Mouse (Mus musculus): ENCODE measurements around the gene Nes.

Gene Nes

DNA sequence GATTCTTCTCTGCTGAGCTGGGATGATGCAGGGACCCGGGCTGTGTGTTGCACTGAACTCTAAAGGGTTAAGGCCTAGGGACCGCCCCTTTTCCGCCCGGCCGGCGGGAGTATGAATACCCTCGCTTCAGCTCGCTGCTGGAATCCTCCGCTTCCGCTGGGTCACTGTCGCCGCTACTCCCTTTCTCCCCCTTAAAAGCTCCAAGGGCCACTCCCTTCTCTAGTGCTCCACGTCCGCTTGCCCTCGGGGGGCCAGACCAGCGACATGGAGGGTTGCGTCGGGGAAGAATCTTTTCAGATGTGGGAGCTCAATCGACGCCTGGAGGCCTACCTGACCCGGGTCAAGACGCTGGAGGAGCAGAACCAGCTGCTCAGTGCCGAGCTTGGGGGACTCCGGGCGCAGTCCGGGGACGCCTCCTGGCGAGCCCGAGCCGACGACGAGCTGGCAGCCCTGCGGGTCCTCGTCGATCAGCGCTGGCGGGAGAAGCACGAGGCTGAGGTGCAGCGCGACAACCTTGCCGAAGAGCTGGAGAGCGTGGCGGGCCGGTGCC is at the start of gene Nes:
Gene Nes, plus strand, starts transcription at position 140 of the 550 bp plus-strand sequence.
- DNase-seq, result no peak

DNA sequence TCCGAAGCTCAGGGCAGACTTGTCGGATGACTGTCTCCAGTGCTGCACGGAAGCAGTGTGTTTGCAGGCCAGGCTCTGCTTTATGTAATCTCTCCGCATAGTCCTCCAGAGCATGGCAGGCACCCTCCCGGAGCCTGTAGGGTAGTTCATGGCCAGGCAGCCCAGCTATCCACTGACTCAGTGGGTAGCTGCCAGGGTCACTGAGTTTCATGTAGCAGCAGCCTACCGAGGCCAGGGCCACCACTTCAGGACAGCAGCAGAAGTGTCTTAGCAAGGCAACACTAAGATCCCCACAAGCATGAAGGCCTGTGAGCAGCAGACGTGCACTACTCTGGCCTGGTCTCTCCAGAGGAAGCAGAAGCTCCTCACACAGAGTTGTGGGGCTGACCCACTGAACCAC is 45.9 kb upstream of the Nes start:
- no peak for DNase-seq

DNA sequence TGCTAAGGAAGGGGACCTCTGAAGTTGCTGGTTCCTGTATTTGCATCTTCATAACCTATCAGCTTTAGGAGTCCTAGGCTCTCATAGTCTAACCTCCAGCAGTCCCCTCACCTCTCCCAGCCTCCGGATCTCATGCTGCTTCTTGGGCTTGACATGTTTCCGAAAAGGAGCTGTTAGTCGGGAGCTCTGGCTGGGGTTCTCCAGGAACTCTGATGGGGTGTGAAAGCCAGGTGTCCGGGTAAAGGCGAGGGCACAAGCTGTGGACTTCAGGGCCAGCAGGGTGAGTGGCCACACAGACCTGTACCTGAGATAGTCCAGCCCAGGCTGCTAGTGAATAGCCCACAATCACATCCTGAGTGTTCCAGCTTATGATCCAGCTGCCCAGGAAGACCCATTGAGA is 43.4 kb upstream of the Nes start:
- no peak for DNase-seq

DNA sequence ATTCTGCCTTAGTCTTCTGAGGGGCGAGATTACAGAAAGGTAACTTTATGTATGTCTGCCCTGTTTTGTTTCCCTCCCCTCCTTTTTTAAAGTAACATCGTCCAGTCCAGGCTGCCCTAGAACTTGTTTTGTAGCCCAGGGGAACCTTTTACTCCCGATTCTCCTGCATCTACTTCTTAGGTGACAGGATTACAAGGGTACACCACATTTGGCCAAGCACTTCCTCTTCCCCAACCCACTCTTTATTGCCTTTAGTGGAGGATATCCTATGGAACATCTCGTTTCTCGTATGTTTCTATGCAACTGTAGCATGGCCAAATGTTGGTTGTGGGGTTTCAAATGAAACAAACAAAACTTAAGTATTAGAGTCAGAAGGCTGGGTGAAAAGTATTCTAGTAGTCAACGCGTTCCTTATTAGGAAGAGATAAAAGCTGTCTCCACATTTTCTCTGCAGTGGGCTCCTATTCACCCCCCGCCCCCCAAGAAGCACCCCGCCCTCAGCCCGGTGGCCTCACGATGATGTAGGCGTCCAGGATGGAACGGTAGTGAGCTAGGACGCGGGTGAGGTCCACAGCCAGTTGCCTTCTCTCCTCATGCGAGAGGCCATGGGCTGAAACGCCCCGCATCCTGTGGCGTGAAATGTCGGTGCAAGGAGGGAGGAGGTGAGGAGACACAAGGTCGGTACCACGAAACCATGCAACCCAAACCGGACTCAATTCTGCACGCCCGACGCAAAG is 41.4 kb upstream of the Nes start:
- DNase-seq, result no peak

DNA sequence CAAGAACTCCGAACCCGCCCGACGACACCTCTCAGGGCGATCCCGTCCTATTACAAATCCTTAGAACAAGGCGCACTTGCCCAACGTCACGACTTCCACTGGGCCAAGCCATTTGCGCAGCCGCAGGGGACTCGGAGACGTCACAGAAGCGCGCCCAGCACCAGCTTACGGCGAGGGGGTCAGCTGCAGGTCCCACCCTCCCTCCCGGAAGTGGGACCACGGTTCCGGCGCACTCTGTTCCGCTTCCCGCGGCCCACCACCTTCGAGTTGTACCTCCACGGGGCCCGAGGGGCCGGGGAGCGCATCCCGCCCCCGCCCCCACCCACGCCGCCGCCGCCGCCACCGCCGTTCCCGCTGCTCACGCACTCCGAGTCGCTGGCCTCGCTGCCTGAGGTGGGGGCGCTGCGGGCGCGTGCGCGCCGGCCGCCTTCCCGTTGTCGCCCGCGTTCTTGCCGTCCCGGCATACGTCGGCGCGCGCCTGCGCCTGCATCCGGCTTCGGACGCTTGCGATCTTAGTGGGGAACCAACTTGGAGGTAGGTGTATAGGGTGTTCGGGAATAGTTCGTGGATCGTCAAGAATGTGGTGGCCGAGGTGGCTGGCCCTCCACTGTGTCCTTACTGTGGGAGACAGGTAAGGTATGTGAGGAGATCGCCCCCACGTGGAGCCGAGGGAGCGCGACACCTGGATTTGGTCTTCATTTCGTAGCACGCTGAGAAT is 40.6 kb upstream of the Nes start, which contains the start of the genes Isg20l2 and Rrnad1:
Gene Isg20l2, plus strand, starts transcription at position 237 of the 718 bp plus-strand sequence.
Gene Rrnad1, minus strand, starts transcription at position 640 of the 718 bp plus-strand sequence.
- DNase-seq, result peak; percentile 96

DNA sequence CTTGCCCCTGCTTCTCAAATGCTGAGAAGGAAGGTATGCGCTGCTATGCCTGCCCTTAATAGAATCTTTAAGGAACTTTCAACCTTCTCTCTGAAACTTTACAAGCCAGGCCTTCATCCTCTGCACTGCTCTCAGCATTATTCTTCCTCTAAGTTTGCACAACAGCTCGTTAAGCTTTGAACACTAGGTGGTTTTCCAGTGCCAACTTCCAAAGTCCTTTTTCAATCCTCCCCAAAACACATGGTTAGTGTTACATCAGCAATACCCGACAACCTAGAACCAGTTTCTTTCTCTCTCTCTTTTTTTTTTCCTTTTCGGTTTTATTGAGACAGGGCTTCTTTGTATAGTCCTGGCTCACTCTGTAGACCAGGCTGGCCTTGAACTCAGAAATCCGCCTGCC is 36.9 kb upstream of the Nes start:
- DNase-seq, result no peak

DNA sequence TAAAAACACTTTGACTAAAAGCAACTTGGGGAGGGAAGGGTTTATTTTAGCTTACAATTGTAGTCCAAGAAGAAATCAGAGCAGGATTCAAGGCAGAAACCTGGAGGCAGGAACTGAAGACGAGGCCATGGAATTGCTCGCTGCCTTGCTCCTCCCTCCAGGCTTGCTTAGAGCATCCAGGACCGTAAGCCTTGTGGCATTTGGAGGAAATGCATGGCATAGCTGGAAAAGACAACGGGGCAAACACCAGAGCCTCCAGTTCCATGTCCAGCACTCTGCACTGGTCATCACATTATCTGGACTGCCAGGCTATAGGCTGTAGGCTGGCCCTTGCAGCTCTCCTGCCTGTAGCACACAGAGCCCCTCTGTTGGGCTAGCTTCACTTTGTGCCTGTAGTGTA is 36.4 kb upstream of the Nes start:
- no peak for DNase-seq

DNA sequence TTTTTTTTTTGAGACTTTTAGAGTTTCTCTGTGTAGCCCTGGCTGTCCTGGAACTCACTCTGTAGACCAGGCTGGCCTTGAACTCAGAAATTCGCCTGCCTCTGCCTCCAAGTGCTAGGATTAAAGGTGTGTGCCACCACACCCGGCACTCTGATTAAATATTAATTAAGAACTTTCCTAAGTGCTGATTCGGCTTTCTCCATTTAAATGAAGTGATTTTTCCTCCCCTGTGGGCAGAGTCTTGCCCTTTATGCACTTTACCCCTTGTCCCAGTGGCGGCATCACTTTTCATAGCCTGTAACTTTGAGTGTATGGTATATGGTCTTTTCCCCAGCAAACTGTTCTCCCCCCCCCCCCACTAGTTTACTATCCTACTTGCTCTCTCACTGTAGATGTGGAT is 35.7 kb upstream of the Nes start:
- DNase-seq, result no peak

DNA sequence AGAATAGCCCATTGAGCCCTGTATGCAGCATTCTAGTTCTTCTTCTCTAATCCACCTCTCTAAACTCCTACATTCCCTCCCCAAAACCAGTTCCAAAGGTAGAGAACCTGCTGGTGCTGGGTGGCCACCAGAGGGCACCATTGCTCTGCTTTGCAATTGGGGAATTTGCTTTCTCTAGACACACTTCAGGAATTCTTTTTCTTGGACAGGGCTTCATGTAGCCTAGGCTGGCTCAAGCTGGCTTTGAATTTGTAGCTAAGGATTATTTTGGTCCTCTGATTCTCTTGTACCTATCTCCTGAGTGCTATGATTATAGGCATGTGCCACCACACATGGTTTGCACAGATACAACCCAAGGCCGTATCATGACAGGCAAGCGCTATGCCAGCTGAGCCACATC is 35.1 kb upstream of the Nes start:
- DNase-seq, result peak; percentile 72

DNA sequence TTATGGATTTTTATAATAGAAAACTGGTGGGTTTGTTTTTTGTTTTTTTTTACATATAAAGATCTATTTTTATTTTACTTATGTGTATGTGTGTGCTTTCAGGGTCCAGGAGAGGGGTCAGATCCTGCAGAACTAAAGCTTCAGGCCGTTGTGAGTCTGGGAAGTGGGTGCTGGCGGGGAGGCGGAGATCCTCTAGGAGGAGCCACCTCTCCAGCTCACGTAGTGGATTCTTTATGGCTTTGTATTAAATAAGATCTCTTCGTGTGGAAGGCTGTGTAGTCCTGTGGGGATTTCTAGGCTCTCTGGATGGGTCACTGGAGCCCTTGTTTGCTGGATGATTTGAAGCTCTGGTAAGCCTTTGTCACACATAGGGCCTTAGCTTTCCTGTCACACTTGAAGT is 30.3 kb upstream of the Nes start:
- DNase-seq, result no peak

DNA sequence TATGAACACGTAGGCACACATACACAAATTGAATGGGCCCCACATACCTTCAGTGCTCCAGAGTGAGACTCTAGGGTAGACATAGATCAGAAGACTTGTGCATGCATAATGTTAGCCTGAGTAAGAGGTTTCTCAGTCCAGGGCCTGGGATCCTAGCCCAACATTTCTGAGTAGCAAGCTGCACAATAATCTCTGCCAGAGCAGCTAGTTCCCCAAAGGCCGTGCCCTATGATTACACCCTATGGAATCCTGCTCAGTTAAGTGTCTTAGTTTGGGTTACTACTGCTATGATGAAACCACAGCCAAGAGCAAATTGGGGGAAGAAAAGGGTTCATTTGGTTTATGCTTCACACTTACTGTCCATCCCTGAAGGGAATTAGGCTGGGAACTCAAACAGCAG is 28.4 kb upstream of the Nes start:
- no peak for DNase-seq

DNA sequence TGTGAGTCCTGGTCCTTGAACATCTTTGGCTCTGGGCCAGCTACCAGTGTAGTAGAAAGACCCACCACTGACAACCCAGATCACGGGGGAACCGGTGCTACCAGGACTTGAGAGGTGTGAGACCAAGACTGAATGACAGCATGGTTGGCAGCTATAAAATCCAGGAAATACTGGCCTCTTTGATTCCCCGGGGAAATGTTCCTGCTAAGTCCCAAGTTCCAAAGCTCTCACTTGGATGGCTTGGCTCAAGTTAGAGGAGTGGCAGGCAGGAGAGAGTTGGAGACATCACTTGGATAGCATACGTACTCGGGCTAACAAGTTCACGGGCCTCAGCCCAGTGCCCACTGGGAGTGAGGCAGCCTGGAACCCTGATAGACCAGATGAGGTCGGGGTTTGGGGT is 27.3 kb upstream of the Nes start:
- DNase-seq, result no peak

DNA sequence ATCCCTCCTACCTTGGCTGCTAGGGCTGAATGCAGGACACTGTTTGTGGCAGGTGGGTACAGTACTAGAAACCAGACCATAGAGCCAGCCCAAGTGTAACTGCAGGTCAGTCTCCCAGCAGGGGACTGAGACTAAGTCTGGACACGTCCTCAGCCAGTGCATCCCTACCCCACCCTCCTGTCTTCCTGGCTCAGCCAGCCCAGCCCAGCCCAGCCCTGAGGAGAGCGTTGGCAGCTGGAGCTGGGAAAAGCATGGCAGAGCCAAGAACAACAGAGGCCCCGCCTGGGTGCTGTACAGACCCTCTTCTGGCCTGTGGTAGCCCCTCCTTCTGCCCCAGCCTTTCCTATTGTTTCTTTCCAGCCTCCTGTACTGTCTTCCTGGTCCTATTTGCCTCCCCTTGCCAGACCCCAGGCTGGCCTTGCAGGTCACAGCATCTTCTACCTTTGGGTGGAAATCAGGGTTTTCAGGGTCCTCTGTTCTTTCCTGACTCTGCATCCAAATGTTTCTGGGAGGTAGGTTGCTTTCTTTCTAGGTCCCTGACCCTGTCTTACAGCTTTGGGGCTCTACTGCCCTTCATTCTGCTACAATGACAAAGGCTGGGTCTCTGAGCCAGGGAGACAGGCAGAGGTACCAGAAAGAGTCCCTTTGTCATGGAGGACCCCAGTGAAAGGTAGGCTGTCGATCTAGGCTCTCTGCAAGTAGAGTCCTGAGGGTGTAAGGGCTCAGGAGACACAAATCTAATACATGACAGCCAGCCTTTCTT is 25.9 kb upstream of the Nes start:
- DNase-seq, result no peak

DNA sequence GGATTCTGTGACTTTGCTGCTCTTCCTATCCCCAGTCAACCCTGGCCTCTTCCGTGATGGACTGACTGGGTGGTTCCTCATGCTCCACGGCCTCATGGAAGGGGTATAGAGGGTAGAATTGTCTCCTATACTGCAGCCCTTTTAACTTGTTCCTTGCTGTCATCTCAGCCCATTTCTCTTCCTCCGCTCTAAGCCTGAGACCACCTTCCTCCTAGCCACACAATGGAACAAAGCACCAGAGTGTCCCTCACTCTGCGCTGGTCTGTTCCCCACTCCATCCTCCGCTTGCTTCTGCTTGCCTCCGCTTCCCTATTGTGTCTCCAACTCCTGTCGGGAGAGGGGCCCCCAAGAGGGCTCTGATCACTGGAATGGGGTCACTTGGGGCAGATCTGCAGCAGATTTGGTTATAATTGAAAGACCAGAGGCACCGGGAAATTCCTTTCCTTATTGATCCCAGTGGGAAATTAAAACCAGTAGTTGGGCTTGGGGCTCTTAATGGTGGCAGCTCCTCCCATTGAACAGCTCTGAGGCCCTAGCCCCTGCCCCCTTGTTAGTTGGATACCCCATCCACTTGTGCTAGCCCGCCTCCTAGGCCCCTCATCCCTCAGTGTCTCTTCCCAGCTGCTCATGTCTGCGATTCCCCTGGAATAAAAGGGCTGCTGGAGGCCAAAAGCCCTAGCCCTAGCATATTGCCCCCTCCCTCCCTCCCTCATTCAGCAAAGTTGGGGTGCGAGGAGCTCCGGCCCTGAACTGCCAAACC is 24.9 kb upstream of the Nes start:
- DNase-seq, result no peak

DNA sequence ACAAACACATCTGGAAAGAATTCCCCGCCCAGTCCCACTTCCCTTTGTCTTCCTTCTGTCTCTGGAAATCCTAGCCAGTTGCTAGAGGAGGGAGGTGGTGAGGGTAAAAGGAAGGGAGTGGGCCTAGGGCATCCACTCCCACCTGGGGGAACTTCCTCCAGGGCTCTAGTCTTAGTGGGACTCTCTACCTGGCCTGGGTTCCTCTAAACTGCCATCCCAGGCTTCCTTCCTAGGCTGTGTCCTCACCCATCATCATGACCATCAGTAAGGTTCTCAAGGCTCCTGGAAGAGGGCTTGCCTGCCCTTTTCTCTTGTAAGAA is 24.4 kb upstream of the Nes start:
- DNase-seq, result no peak

DNA sequence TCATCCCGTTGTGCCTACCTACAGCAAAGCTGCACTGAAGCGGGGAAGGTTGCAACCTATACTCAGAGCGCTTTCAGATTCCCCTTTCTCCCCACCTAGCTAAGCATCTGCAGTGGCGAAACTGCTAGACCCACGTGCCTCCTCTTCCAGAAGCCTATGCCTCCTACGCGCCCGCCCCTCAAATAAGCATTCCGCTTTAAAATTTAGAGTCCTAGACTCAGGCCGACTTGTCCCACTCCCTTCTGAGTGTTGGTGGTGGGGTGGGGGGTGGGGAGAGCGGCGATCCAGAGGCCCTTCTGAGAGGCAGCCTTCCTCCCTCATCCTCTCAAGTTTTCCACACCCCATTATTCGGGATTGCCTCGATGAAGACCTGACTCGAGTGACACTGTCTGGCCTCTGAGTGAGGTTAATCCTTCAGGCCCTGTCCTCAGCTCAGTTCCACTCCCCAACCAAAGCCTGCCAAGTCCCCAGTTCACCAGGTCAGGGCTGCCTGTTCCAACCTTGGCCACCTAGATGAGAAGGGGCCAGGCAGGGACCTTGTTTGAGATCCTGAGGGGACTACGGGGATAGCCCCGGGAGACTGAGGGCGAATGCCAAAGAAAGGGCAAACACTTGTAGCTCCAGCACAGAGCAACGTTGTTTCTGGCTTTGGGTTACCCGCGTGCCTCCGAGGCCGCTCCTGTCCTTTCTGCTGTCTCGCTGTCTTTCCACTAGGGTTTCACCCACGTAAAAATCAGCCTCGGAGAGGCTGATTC is 23.6 kb upstream of the Nes start:
- no peak for DNase-seq

DNA sequence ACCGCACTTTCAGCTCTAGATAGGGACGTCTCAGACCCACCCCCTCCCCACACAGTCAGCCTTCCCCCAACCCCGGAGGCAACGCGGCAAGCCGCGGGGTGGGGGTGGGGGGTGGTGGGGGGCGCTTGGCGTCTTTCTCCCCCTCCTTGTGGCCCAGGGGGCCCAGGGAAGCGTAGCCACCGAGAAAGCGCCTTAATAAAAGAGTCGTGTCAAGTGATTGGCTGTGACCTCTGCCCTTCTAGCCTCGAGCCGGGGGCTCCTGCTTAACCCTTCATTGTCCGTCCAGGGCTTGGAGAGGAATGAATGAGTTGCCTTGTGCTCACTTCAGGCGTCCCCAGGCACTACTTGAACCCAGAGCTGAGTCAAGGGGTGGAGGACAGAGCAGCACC is 23.1 kb upstream of the Nes start:
- no peak for DNase-seq

DNA sequence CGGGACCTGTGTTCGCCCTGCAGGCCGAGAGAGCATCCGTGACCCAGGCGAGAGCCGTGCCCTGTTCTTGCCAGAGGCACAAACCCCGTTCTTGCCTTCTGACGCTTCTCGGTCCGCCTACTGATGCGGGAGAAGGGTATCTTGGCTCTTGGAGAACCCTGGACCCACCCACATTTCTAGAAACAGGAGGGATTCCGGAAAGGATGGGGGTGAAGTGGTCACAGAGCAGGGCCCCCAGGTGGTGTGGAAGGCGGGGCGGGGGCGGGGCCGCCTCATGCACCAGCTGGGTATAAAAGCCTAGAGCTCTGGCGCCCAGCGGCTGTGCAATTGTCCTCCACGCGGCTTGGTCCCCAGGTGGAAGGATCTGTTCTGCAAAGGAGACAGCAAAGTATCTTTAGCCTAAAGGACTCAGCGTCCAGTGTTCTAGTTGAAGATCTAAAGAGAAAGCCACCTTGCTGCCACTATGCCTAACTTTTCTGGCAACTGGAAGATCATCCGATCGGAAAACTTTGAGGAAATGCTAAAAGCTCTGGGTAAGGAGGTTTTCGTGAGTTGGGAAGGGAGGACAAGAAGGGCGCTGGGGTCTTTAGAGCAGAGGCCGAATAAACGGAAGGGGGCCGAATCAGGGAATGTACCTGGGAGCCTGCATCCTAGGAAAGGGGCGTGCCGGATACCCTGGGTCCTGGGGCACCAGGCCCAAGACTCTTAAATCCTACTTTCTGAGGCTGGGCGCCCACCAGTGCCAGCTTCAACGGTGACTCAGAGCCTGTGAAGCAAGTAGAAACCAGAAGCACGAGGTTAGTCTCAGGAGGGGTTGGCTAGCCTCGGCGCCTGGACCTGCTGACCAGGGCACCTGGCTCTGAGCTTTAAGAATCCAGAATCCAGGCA is 22.3 kb upstream of the Nes start, which contains the start of gene Crabp2:
Gene Crabp2, plus strand, starts transcription at position 289 of the 888 bp plus-strand sequence.
- DNase-seq, result no peak

DNA sequence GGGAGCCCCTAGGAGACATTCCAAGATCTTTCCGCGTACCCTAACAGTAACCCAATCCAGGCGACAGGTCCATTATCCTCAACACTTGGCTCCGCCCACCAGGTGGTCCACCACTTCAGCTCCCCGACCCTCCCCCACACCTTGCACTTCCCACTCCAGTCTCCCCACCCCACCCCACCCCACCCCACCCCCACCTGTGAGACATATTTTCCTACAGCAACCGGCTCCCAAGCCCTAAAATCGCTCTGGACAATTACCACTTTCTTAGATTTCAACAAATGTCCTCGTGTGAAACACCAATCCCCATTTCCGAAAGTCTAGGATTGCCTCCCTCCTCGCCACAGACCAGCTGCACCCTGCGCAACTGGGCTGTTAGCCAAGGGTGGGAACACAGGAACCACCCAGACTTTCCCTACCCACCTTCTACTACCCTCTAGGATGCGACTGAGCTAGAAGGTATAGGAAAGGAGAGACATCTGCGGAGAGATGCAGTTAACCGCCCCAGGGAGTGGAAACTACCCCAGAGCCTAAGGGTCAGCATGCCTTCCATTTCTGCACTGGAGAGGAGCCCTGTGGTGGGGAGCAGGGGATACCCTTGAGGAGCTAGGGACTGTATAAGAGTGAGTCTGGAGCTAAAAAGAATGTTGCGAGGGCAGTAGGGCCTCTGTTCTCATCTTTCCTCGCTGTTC is 21.5 kb upstream of the Nes start:
- no peak for DNase-seq

DNA sequence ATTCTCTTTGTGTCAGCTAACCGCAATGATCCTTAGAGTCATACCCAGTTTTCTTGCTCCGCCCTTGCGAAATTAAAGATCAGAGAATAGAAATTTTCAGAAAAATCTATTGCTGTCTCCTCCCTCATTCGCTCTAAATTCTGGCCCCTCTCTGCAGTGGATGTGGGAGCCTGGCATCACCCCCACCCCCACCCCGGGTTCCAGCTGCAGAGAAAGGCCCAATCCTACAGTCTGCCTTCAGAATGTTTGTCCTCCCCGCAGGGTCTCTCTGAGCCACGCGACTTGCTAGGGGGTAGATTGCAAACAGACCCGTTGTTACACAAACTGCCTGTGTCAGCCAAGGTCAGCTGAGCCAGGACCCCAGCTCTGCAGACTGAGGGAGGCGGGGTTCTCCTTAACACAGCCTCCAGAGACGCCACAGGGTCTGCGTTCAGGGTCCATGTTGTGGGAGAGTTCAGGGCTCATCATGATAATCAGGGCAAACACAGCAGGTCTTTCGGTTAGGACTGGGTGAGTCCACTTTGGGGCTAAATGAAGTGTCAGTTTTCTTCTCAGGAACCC is 20.8 kb upstream of the Nes start:
- DNase-seq, result no peak

Measured in cerebellum, adult 9-10 months (tissue).